9 mouse cellular contexts compared by ENCODE assay signal in genomic region chr5:135888405-135889215, GRCm38 (mm10). TPM values are rescaled to one million over a fixed set of nuclear protein-coding genes. Genes with fewer than 3 reads are reported as not detected.
A peak's percentile ranks its signal among the peaks of the same experiment; 100 is the strongest.
DNase-seq lines count a peak whose midpoint lies in the region; ATAC-seq and TF ChIP-seq lines count a peak whose summit lies in the region.
"Had no signal": no experiment of that assay in that cellular context is flagged by ENCODE, and none has a peak within 500 bp of the region (broad histone marks: within the 10 kb centered on the region; RNA-seq: fewer than 3 reads in every experiment).

No protein-coding gene starts in this region.

- peak overlapping the region; percentile 82 for H3K9ac ChIP-seq in heart, embryonic 11.5 days (ENCODE audit: low read depth, low read length)
- no peak overlapping the region for H3K9ac ChIP-seq in limb, embryonic 12.5 days (replicated peaks)
- 0 out of 2 replicates have a peak overlapping the region, but pooled peaks have one; percentile 5 for H3K9ac ChIP-seq in neural tube, embryonic 15.5 days (replicated peaks)

- peaks cover 5% of the 10 kb centered on the region; the same call in 1 of the 2 replicates for H3K4me1 ChIP-seq in heart, embryonic 11.5 days (ENCODE audit: control insufficient read depth, insufficient read depth, low read length)
- H3K4me1 ChIP-seq in limb, embryonic 12.5 days (replicated peaks), result peaks cover 7% of the 10 kb centered on the region
- H3K4me1 ChIP-seq in neural tube, embryonic 15.5 days, result peaks cover 15% of the 10 kb centered on the region

- TF ChIP-seq CTCF in layer of hippocampus, adult 2 months (conservative IDR thresholded peaks at IDR 0.05), result no peak

- peak overlapping the region; percentile 44 for H3K4me3 ChIP-seq in layer of hippocampus, adult 2 months
- H3K4me3 ChIP-seq in heart, embryonic 11.5 days (ENCODE audit: low read depth, low read length), result peak overlapping the region; percentile 64
- peak overlapping the region; percentile 28 for H3K4me3 ChIP-seq in limb, embryonic 12.5 days (replicated peaks)
- H3K4me3 ChIP-seq in neural tube, embryonic 15.5 days (replicated peaks), result peak overlapping the region; percentile 26

- WGBS in heart, embryonic 11.5 days (ENCODE audit: insufficient replicate concordance), result 1% methylated on average over 30 of the region's 30 CpGs
- 3% methylated on average over 30 of the region's 30 CpGs for WGBS in limb, embryonic 12.5 days
- WGBS in neural tube, embryonic 15.5 days, result 4% methylated on average over 30 of the region's 30 CpGs

- no peaks in the 10 kb centered on the region for H3K9me3 ChIP-seq in heart, embryonic 11.5 days (replicated peaks; ENCODE audit: control insufficient read depth, low read length)
- no peaks in the 10 kb centered on the region for H3K9me3 ChIP-seq in limb, embryonic 12.5 days
- H3K9me3 ChIP-seq in neural tube, embryonic 15.5 days (replicated peaks), result no peaks in the 10 kb centered on the region

- no peak for ATAC-seq in heart, embryonic 11.5 days (replicated peaks; ENCODE audit: insufficient number of reproducible peaks, low FRiP score, low TSS enrichment)
- ATAC-seq in limb, embryonic 12.5 days (ENCODE audit: insufficient number of reproducible peaks, insufficient read depth, low FRiP score, low TSS enrichment, low read depth), result no peak; the same call in 1 of the 2 replicates
- ATAC-seq in neural tube, embryonic 15.5 days (ENCODE audit: low FRiP score), result no peak; the same call in 1 of the 2 replicates

- no peaks in the 10 kb centered on the region for H3K36me3 ChIP-seq in heart, embryonic 11.5 days (ENCODE audit: control insufficient read depth, insufficient read depth, low read length)
- H3K36me3 ChIP-seq in limb, embryonic 12.5 days, result no peaks in the 10 kb centered on the region
- H3K36me3 ChIP-seq in neural tube, embryonic 15.5 days, result no peaks in the 10 kb centered on the region

- DNase-seq in layer of hippocampus, adult 2 months (ENCODE audit: low spot score in 2 of 2), result no peak
- no peak for DNase-seq in layer of hippocampus, adult 9-11 months
- no peak for DNase-seq in natural killer cell, adult 2 months (ENCODE audit: low spot score in 2 of 2)
- no peak for DNase-seq in gastrocnemius, adult 18-20 months (ENCODE audit: low spot score)
- no peak for DNase-seq in cerebellum, postnatal 14 days

- peak overlapping the region; percentile 56 for H3K4me2 ChIP-seq in heart, embryonic 11.5 days
- H3K4me2 ChIP-seq in limb, embryonic 12.5 days, result peak overlapping the region; percentile 60
- peak overlapping the region; percentile 40 for H3K4me2 ChIP-seq in neural tube, embryonic 15.5 days

- peak overlapping the region; percentile 39; the same call in 1 of the 2 replicates for H3K27ac ChIP-seq in layer of hippocampus, adult 2 months
- H3K27ac ChIP-seq in heart, embryonic 11.5 days (ENCODE audit: low read depth, low read length), result peak overlapping the region; percentile 70
- H3K27ac ChIP-seq in limb, embryonic 12.5 days, result no peak overlapping the region
- H3K27ac ChIP-seq in neural tube, embryonic 15.5 days (replicated peaks), result no peak overlapping the region

- H3K27me3 ChIP-seq in heart, embryonic 11.5 days (ENCODE audit: control insufficient read depth, insufficient read depth, low read length), result peaks cover 7% of the 10 kb centered on the region
- H3K27me3 ChIP-seq in limb, embryonic 12.5 days, result peaks cover 73% of the 10 kb centered on the region
- peaks cover 37% of the 10 kb centered on the region for H3K27me3 ChIP-seq in neural tube, embryonic 15.5 days (replicated peaks)
- H3K27me3 ChIP-seq: Patski had no signal

RNA-seq across cellular contexts. Expression of gene Hspb1, which starts 0.9 kb away (rescaled TPM):
- total RNA-seq in layer of hippocampus, adult 2 months (2021), result 10 to 100 TPM; 15.4 to 16.8 TPM
- polyA plus RNA-seq in heart, embryonic 11.5 days (2014; fragmentation: Nextera tagmentation; extraction: Ambion mirVana), result 815 and 827 TPM in 2 replicates
- 59.6 and 66.8 TPM in 2 replicates for polyA plus RNA-seq in limb, embryonic 12.5 days (2016; fragmentation: Nextera tagmentation; extraction: Ambion mirVana)
- 36.4 and 38.1 TPM in 2 replicates for polyA plus RNA-seq in neural tube, embryonic 15.5 days (2015; fragmentation: Nextera tagmentation; extraction: Ambion mirVana)
- 100 to 1,000 TPM; 239 to 482 TPM for total RNA-seq in gastrocnemius, adult 18-20 months (2021)

RNA-seq across cellular contexts. Expression of gene Ywhag, which starts 45.8 kb away (rescaled TPM):
- total RNA-seq in layer of hippocampus, adult 2 months (2021), result 1,000 to 10,000 TPM; 1,218 to 1,292 TPM
- polyA plus RNA-seq in heart, embryonic 11.5 days (2014; fragmentation: Nextera tagmentation; extraction: Ambion mirVana), result 103 and 108 TPM in 2 replicates
- 180 and 182 TPM in 2 replicates for polyA plus RNA-seq in limb, embryonic 12.5 days (2016; fragmentation: Nextera tagmentation; extraction: Ambion mirVana)
- 776 and 868 TPM in 2 replicates for polyA plus RNA-seq in neural tube, embryonic 15.5 days (2015; fragmentation: Nextera tagmentation; extraction: Ambion mirVana)
- 100 to 1,000 TPM; 288 to 326 TPM for total RNA-seq in gastrocnemius, adult 18-20 months (2021)

Comparison
In these comparisons a context has a peak if more than half of its experiments do, and no peak if none do; other contexts are left out.
1. H3K27ac ChIP-seq: peak in layer of hippocampus, adult 2 months (single experiment) and heart, embryonic 11.5 days (single experiment); none in limb, embryonic 12.5 days (single experiment) and neural tube, embryonic 15.5 days (single experiment).
2. RNA of gene Hspb1, which starts 0.9 kb away (polyA plus RNA-seq): 815 to 827 TPM in heart, embryonic 11.5 days; 59.6 to 66.8 TPM in limb, embryonic 12.5 days and 36.4 to 38.1 TPM in neural tube, embryonic 15.5 days; every median in the first group is over 10 times any median in the second.
3. Peak in every context shown above with its lines, with median percentiles within 50 percentile points of each other: H3K4me3 ChIP-seq and H3K4me2 ChIP-seq.